Mouse (Mus musculus) kidney, postnatal 0 days (tissue): Measurements from ENCODE around the gene Vav2. TPM values are rescaled to one million over a fixed set of nuclear protein-coding genes. Genes with fewer than 3 reads are reported as not detected.
A peak's percentile ranks its signal among the peaks of the same experiment; 100 is the strongest.

Experiments used
- ATAC-seq: fragments of 200-750 bp; cut with Nextera tagmentation; replicated peaks from 2 replicates; pipeline ENCODE4 v1.8.0; 2017; ENCODE audit warnings: low read depth, moderate number of reproducible peaks, moderate TSS enrichment, moderate library complexity; ENCODE audit not compliant: low FRiP score
- DNase-seq: peaks from one replicate; pipeline ENCODE4 v3.0.0-alpha.2; 2016; ENCODE audit warnings: low spot score
- H3K27ac ChIP-seq: fragments of 300-500 bp; sonication (generic); 2 replicates; pipeline ENCODE4 v1.5.1; 2014; ENCODE audit warnings: mild to moderate bottlenecking
- H3K27me3 ChIP-seq: fragments of 300-500 bp; sonication (generic); 2 replicates; pipeline ENCODE4 v1.6.1; 2014; ENCODE audit warnings: low read length, mixed read lengths; ENCODE audit not compliant: insufficient read depth
- H3K36me3 ChIP-seq: fragments of 300-500 bp; sonication (generic); 2 replicates; pipeline ENCODE4 v1.6.1; 2014; ENCODE audit warnings: low read length, mixed read lengths; ENCODE audit not compliant: insufficient read depth
- H3K4me1 ChIP-seq: fragments of 300-500 bp; sonication (generic); replicated peaks from 2 replicates; pipeline ENCODE4 v1.6.1; 2014; ENCODE audit warnings: antibody characterized with exemption, low read length, mixed read lengths; ENCODE audit not compliant: insufficient read depth
- H3K4me2 ChIP-seq: fragments of 300-500 bp; sonication (generic); 2 replicates; pipeline ENCODE4 v1.6.1; 2014; ENCODE audit warnings: mild to moderate bottlenecking, low read length, moderate library complexity, mixed read lengths
- H3K4me3 ChIP-seq: fragments of 300-500 bp; sonication (generic); replicated peaks from 2 replicates; pipeline ENCODE4 v1.5.1; 2014; ENCODE audit warnings: low read depth, low read length
- H3K9ac ChIP-seq: fragments of 300-500 bp; sonication (generic); 2 replicates; pipeline ENCODE4 v1.6.1; 2014; ENCODE audit warnings: low read depth, low read length
- H3K9me3 ChIP-seq: fragments of 300-500 bp; sonication (generic); replicated peaks from 2 replicates; pipeline ENCODE4 v1.6.1; 2016; ENCODE audit warnings: low read length, inconsistent platforms, mixed read lengths
- CTCF ChIP-seq: IDR thresholded peaks from 2 replicates; pipeline ENCODE4 v1.5.1; 2016; ENCODE audit warnings: antibody characterized with exemption, low read depth, mild to moderate bottlenecking, moderate library complexity
- WGBS: fragments of 180-500 bp; shearing (Covaris S2); extraction: QIAGEN DNeasy Blood & Tissue Kit; methylation state at CpG from one replicate; pipeline ENCODE4 v1.1.7; 2014; 5-methylcytosine and 5-hydroxymethylcytosine counted together
- polyA plus RNA-seq: library from polyadenylated mRNA; unstranded; fragments of >200 nt; fragmentation: Nextera tagmentation; extraction: Ambion mirVana; gene quantifications from 2 replicates; pipeline ENCODE4 v1.2.1, GENCODE M21; 2015

The Vav2 gene
- polyA plus RNA-seq = 4.7 and 5.6 TPM in 2 replicates

DNA sequence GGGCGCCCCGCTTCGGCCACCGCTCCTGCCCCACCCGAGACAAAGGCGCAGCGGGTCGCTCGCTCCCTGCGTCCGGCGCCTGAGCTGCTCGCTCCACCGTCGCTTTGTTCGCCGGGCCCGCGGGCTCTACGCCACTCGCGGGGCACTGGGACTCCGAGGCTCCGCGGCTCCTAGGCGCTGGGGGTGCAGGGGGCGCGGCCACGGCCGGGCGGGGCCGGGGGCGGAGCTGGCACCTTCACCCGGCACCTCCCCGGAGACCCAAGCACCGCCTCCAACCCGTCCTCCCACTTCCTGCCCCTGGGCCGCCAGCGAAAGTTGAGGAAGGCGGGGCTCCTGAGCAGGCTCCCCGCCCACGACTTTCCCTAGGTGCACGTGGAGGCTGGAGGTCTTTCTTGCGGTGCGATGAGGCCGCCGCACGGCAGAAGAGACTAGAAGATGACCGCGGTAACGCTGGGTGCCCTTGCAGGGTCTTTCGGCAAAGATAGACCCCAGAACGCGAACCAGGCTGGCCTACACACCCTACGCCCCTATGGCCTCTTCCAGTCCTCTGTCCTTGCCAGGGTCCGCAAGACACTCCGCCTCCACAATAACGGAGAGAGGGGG is at the start of gene Vav2:
TSS of gene Vav2 (minus strand) at position 179 of the 603 bp plus-strand sequence.
- no peaks in the 10 kb centered on the region for H3K9me3 ChIP-seq
- ATAC-seq = peak; percentile 91

DNA sequence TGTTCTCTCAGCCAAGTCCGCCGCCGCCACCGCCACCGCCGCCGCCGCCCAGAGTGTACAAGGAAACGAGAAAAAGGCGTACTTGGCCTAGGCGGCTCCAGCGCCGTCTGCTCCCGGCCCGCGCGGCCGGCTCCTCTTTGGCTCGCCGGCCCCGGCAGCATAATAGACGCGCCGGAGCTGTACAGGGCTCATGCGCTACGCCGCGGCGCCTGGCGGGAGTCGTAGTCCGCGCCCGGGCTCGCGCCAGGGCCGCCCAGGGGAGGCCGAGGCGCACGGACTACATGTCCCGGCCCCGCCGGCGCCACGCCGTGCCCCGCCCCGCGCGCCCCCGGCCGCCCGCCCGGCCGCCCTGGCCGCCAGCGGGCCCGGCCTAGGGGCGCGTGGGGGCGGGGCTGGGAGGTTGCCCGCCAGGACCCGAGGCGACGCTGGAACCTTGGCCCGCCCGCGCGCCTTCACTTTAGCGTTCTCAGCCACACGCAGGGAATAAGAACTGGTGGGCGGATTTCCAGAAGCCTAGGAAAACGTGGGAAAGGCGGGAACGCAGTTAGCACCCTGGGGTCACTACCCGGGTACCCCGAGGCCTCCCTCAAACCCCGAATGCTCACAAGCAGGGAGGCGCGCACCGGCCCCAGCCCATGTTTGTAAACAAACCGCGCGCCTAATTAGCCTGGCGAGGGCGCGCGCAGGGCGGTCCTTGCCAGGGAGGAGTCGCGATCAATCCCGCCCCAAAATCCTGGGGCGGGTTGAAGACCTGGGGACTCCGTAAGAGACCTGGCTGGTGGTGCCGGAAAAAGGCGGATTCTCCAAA is 48.9 kb upstream of the Vav2 start:
- under 1% methylated on average over 90 of the region's 96 CpGs for WGBS
- ATAC-seq (peak; percentile 98), DNase-seq (peak; percentile 96)
- peaks cover 24% of the 10 kb centered on the region for H3K4me1 ChIP-seq
- H3K9me3 ChIP-seq = no peaks in the 10 kb centered on the region
- peak overlapping the region; percentile 98 for H3K27ac ChIP-seq
- no peaks in the 10 kb centered on the region for H3K27me3 ChIP-seq
- H3K4me3 ChIP-seq = peak overlapping the region; percentile 96
- H3K36me3 ChIP-seq = no peaks in the 10 kb centered on the region
- H3K4me2 ChIP-seq = peak overlapping the region; percentile 72
- no peak for TF ChIP-seq CTCF
- H3K9ac ChIP-seq = peak overlapping the region; percentile 93

More for the DNA sequence above, at the start of gene Vav2:
- TF ChIP-seq CTCF = peak; percentile 14; the same call in 1 of the 2 replicates
- Histone ChIP-seq H3K9ac (peak within 1 kb of the TSS; percentile 80), H3K4me3 (peak within 1 kb of the TSS; percentile 77), H3K36me3 (no peaks in the 10 kb centered on the region), H3K4me1 (0 out of 2 replicates have a peak, but pooled peaks cover 11% of the 10 kb centered on the region), H3K4me2 (peak within 1 kb of the TSS; percentile 87), H3K27ac (peak within 1 kb of the TSS; percentile 82), H3K27me3 (no peaks in the 10 kb centered on the region)
- DNase-seq = peak; percentile 98
- WGBS = under 1% methylated on average over 55 of the region's 58 CpGs

DNA sequence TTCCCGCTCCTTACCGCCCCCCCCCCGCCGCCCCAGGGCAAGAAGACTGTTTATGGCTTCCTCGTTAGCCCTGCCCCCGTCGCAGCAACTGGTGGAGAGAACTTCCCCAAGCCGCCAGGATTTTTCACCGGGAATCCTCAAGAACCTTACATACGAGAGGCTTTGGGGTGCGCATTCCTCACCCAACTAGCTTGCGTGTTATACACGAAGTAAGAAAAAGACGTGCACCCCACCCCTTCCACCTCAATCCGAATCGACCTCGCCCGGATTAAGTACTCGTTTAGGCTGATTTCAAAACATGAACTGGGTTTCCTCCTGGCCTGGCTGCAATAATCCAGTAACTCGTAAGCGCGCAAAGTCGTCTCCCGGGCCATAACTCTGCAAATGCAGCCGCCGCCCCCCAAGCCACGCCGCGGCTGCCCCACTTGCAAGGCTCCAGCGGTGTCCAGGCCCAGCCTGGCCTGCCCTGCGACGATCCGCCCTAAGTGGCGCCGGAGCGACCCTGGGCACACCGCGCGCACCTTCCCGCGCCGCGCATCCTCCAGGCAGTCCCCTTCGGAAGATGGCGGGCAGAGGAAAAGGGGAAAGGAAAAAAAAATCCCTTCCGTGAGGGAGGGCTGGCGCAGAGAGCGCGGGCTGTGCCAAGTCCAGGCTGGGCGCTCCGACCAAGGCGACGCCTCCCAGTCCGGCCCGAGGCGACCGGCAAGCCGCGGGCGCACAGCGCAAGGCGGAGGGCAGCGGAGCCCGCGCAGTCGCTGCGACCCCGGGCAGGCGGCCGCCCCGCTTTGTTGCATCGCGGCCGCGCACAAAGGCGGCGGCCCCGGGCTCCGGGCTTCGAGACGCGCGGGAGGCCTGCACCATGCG is 48.0 kb upstream of the Vav2 start:
- Histone ChIP-seq H3K36me3 (no peaks in the 10 kb centered on the region), H3K9ac (peak overlapping the region; percentile 93), H3K4me3 (peak overlapping the region; percentile 96), H3K9me3 (no peaks in the 10 kb centered on the region), H3K27ac (peak overlapping the region; percentile 98), H3K4me1 (peaks cover 24% of the 10 kb centered on the region), H3K4me2 (peak overlapping the region; percentile 72), H3K27me3 (no peaks in the 10 kb centered on the region)
- DNase-seq (peak; percentile 54), ATAC-seq (peak; percentile 18)
- WGBS = under 1% methylated on average over 79 of the region's 84 CpGs
- no peak for TF ChIP-seq CTCF

DNA sequence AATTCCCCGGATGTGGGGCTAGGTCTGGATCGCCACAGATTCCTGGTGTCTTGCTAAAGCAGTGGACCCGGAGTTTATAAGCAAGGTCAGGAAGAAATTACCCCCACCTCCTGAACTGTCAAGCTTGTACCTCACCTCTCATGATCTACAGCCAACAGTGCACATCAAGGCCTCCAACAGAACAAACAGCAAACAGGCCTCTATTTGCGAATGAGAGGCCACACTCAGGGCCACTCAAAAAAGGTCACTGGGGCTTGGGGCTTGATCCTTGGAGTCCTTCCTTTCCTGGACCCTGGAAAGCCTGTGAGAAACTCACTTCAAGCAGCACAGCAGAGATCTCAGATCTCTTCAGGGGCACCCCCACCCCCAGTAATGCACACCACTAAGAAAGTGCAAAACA is 47.1 kb upstream of the Vav2 start:
- H3K36me3 ChIP-seq = no peaks in the 10 kb centered on the region
- no peak for TF ChIP-seq CTCF
- DNase-seq (no peak), ATAC-seq (no peak)
- peak overlapping the region; percentile 93 for H3K9ac ChIP-seq
- WGBS = 9% methylated on average over 4 of the region's 4 CpGs
- H3K4me1 ChIP-seq = peaks cover 30% of the 10 kb centered on the region
- H3K27ac ChIP-seq = peak overlapping the region; percentile 98; the same call in 1 of the 2 replicates
- no peaks in the 10 kb centered on the region for H3K27me3 ChIP-seq
- H3K4me2 ChIP-seq = peak overlapping the region; percentile 72
- peak overlapping the region; percentile 96 for H3K4me3 ChIP-seq
- no peaks in the 10 kb centered on the region for H3K9me3 ChIP-seq

DNA sequence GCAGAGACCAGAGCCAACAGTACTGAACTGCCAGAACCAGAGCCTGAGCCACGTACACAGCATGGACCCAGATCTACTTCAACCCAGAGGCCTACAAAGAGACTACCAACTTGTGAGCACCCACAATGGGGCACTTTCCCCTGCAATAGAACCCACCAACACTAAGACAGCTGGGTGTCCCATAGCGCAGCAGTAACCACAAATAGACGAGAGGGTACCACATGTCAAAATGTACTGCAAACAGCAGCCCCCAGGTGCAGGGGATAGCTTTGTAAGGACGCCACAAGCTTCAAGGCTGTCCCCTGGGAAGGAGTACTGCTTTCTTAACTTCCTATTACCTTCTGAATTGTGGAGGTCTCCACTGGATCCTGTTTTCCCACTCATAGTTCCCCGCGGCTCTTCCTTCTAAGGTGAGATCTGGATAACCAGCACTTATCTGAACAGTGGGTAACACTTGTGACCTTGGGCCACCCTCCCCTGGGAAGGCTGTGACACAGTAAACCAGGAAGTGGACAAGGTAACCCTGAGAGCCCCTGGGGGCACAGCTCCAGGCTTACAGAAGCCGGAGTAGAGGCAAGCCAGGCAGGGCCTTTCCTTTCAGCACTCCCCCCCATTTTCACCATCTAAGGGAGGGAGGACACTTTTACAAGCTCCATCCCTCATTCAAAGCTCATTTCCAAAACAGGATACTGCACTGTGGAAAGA is 46.4 kb upstream of the Vav2 start:
- Histone ChIP-seq H3K4me1 (peaks cover 30% of the 10 kb centered on the region), H3K9me3 (no peaks in the 10 kb centered on the region), H3K4me3 (peak overlapping the region; percentile 96; the same call in 1 of the 2 replicates), H3K27me3 (no peaks in the 10 kb centered on the region), H3K36me3 (no peaks in the 10 kb centered on the region), H3K27ac (no peak overlapping the region), H3K9ac (peak overlapping the region; percentile 93), H3K4me2 (peak overlapping the region; percentile 72)
- ATAC-seq (no peak), DNase-seq (peak; percentile 24)
- TF ChIP-seq CTCF = no peak
- 52% methylated on average over 7 of the region's 7 CpGs for WGBS
